Mouse (Mus musculus) ES-Bruce4 (cell line): ENCODE data around the gene Mical2.

Experiments used
- EP300 ChIP-seq: IDR thresholded peaks from 2 replicates; pipeline ENCODE4 v1.6.1; 2011; ENCODE audit warnings: low read depth, low read length; ENCODE audit not compliant: insufficient read depth
- POLR2A ChIP-seq: IDR thresholded peaks from one replicate; pipeline ENCODE4 v1.8.1; 2011; ENCODE audit warnings: low read length; ENCODE audit not compliant: insufficient read depth

DNA sequence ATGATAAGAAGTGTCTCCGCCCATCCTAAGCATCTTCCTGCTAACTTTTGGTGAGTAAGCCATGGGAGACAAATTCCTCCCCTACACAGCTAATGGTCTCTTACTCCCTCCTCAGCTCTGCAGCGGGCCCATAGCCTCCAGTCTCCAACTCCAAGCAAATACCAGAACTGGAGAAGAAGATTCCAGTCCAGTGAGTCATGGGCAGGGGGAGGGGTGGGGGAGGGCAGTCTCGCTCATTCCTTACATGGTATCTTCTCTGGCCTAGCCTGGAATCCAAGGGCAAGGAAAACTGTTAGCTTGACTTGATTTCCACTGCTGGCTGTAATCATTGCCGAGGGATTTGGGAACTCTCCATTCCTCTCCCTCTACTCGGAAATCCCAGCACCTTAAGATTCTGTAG is 150.2 kb downstream of the Mical2 start:
- TF ChIP-seq EP300 (0 out of 2 replicates have a peak, but pooled peaks have one; percentile 36), POLR2A (no peak)
